ENCODE assay signal across 8 mouse cellular contexts in genomic region chr4:62479937-62480708, GRCm38 (mm10). TPM values are rescaled to one million over a fixed set of nuclear protein-coding genes. Genes with fewer than 3 reads are reported as not detected.
DNase-seq lines count a peak whose midpoint lies in the region; ATAC-seq lines count a peak whose summit lies in the region.

Gene Bspry, plus strand, starts transcription at chr4:62480053.

- H3K27me3 ChIP-seq in intestine, embryonic 15.5 days (replicated peaks), result no peaks in the 10 kb centered on the region
- H3K27me3 ChIP-seq in liver, embryonic 15.5 days, result peaks cover 65% of the 10 kb centered on the region

- DNase-seq in CD4-positive, CD25-positive, alpha-beta regulatory T cell, adult 2 months (ENCODE audit: low read depth, low spot score), result peak; percentile 74
- DNase-seq in adrenal gland, postnatal 14 days, result peak; percentile 55
- peak; percentile 37 for DNase-seq in neural tube, embryonic 10.5 days (ENCODE audit: extremely low spot score, low spot score)
- peak; percentile 62 for DNase-seq in thymus, postnatal 25 days
- no peak for DNase-seq in layer of hippocampus, postnatal 25 days (ENCODE audit: extremely low spot score in 1 of 2, low spot score in 1 of 2)

- WGBS in intestine, embryonic 15.5 days, result 1% methylated on average over 71 of the region's 71 CpGs
- 1% methylated on average over 71 of the region's 71 CpGs for WGBS in liver, embryonic 15.5 days (ENCODE audit: insufficient replicate concordance)

- no peaks in the 10 kb centered on the region for H3K9me3 ChIP-seq in intestine, embryonic 15.5 days
- H3K9me3 ChIP-seq in liver, embryonic 15.5 days (replicated peaks), result no peaks in the 10 kb centered on the region

- no peaks in the 10 kb centered on the region for H3K36me3 ChIP-seq in intestine, embryonic 15.5 days
- no peaks in the 10 kb centered on the region for H3K36me3 ChIP-seq in liver, embryonic 15.5 days (replicated peaks)

- ATAC-seq in erythroid progenitor cell, adult 5-6 weeks (replicated peaks; ENCODE audit: low FRiP score, poor library complexity, severe bottlenecking), result peak; percentile 69
- ATAC-seq in intestine, embryonic 15.5 days, result peak; percentile 93
- ATAC-seq in liver, embryonic 15.5 days (ENCODE audit: insufficient read depth), result peak; percentile 65; the same call in 1 of the 2 replicates

- peak within 1 kb of the TSS; percentile 81 for H3K4me2 ChIP-seq in intestine, embryonic 15.5 days (replicated peaks)
- H3K4me2 ChIP-seq in liver, embryonic 15.5 days, result peak within 1 kb of the TSS; percentile 76

- H3K27ac ChIP-seq in intestine, embryonic 15.5 days, result 0 out of 2 replicates have a peak within 1 kb of the TSS, but pooled peaks have one; percentile 37
- H3K27ac ChIP-seq in liver, embryonic 15.5 days (replicated peaks), result no peak within 1 kb of the TSS

- peak within 1 kb of the TSS; percentile 49 for H3K4me3 ChIP-seq in intestine, embryonic 15.5 days (replicated peaks)
- H3K4me3 ChIP-seq in liver, embryonic 15.5 days (replicated peaks), result peak within 1 kb of the TSS; percentile 53

- peak within 1 kb of the TSS; percentile 54 for H3K9ac ChIP-seq in intestine, embryonic 15.5 days
- H3K9ac ChIP-seq in liver, embryonic 15.5 days, result no peak within 1 kb of the TSS

- H3K4me1 ChIP-seq in intestine, embryonic 15.5 days (replicated peaks), result 0 out of 2 replicates have a peak, but pooled peaks cover 5% of the 10 kb centered on the region
- H3K4me1 ChIP-seq in liver, embryonic 15.5 days (replicated peaks), result peaks cover 21% of the 10 kb centered on the region

RNA-seq across cellular contexts. Expression of gene Bspry, which starts in this region (rescaled TPM):
- total RNA-seq in adrenal gland, postnatal 14 days (2021), result 1.1 and 1.3 TPM in 2 replicates
- total RNA-seq in erythroid progenitor cell, adult 5-6 weeks (2015; ENCODE audit: low replicate concordance), result not detected in 2 replicates
- not detected in 2 replicates for total RNA-seq in erythroid progenitor cell, adult 5-6 weeks (2017; ENCODE audit: low replicate concordance)
- 31.7 and 33.2 TPM in 2 replicates for polyA plus RNA-seq in intestine, embryonic 15.5 days (2015; fragmentation: Nextera tagmentation; extraction: Ambion mirVana)
- polyA plus RNA-seq in liver, embryonic 15.5 days (2015; fragmentation: Nextera tagmentation; extraction: Ambion mirVana), result 0.22 and 0.32 TPM in 2 replicates
- under 1 TPM; 0.20 to 0.38 TPM for total RNA-seq in layer of hippocampus, postnatal 25 days (2021)

Comparison
In these comparisons a context has a peak if more than half of its experiments do, and no peak if none do; other contexts are left out.
1. RNA of gene Bspry (polyA plus RNA-seq): 31.7 to 33.2 TPM in intestine, embryonic 15.5 days; 0.22 to 0.32 TPM in liver, embryonic 15.5 days; every median in the first group is over 10 times any median in the second.
2. Peak in ATAC-seq in erythroid progenitor cell, adult 5-6 weeks; RNA of the gene not detected or under 1 TPM.
3. Peak in ATAC-seq, H3K4me3 ChIP-seq and H3K4me2 ChIP-seq in liver, embryonic 15.5 days; RNA of the gene not detected or under 1 TPM.
4. DNase-seq: peak in CD4-positive, CD25-positive, alpha-beta regulatory T cell, adult 2 months (single experiment), adrenal gland, postnatal 14 days (single experiment), neural tube, embryonic 10.5 days (single experiment) and thymus, postnatal 25 days (single experiment); none in layer of hippocampus, postnatal 25 days (0 of 2).
5. Peak in every context shown above with its lines, with median percentiles within 50 percentile points of each other: ATAC-seq.